Mouse (Mus musculus) gastrocnemius, postnatal 4 days (tissue): ENCODE data around the gene Elk4. TPM values are rescaled to one million over a fixed set of nuclear protein-coding genes. Genes with fewer than 3 reads are reported as not detected.

ENCODE experiments used
- DNase-seq, 2 experiments: peaks; one replicate each; pipeline ENCODE4 v3.0.0; 2021 to 2022; ENCODE audit warnings: low spot score in 2 of 2, mixed read lengths in 2 of 2
- total RNA-seq, 2 experiments: library from RNA; stranded (reverse); gene quantifications; 2 replicates each; pipeline ENCODE4 v1.2.3; 2021

Elk4 gene
- total RNA-seq, 2 experiments from 2014 or later = 89.7 to 91.0 TPM

DNA sequence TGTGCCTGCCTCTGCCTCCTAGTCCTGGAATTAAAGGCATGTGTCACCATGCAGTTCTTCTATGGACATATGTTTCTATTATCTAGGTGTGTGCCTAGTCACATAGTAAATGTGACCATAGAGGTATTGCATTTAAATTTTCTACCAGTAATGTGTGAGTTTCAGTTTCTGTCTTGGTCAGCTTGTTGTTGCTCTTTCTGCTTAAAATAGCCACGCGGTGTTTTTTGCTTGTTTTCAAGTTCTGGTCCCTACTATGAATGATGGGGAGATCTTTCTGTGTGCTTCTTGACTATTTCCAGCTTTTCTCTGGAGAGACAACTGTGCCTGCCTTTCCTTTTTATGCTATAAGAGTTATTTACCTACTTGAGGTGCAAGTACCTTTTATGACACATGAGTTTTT is 4.4 kb downstream of the Elk4 start:
- no peak for DNase-seq

DNA sequence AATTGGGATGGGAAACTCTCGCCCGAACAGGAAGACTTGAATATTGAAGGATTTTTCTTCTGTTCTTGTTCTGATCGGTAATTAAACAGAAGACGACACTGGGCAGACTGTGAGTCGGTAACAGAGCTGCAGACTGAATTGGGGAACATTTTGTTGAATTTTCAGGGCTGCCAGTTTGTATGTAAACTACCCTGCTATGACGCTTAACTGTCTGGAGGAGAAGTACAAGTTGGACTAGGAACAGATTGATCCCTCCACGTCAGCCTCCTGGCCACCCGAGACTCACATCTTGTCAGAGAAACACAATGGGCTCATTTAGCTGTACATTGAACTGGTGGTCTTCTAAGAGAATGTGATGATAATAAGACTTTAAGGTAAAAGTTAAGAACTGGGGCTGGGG is 5.5 kb downstream of the Elk4 start:
- DNase-seq = no peak

DNA sequence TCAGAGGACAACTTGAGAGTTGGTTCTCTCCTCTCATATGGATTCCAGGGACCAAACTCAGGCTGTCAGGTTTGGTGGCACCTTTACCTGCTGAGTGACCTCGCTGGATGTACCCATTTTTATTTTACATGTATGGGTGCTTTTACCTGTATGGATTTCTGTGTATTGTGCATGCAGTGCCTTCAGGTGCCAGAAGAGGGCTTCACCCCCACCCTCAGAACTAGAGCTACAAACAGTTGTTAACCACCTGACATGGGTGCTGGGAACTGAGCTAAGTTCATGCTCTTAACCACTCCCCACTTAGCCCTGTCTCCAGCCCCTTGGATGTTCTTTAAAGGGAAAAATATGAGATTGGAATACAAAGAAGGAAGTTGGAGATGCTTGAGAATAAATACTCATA is 7.4 kb downstream of the Elk4 start:
- no peak for DNase-seq

GRCm38 (mm10) chr1:132016691-132017090 is 9.3 kb downstream of the Elk4 start:
- DNase-seq = no peak

- DNase-seq = no peak
Observed at GRCm38 (mm10) chr1:132019876-132020275, 12.5 kb downstream of the Elk4 start.

DNA sequence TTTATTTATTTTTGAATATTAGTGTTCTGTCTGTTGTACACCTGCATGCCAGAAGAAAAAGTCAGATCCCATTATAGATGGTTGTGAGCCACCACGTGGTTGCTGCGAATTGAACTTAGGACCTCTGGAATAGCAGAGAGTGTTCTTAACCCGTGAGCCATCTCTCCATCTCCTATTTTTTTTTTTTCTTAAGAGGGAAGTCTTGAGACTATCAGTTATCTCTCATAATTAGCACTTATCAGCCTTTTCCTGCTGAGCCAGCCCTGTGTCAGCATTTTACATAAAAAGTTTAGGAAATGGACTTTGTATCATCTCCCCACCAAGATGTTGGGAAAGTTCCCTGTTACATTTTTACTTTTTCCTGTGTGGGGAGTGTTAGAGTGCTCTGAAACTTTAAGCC is 14.7 kb downstream of the Elk4 start:
- DNase-seq = no peak

GRCm38 (mm10) chr1:132026925-132027646 is 19.7 kb downstream of the Elk4 start:
- no peak for DNase-seq

DNA sequence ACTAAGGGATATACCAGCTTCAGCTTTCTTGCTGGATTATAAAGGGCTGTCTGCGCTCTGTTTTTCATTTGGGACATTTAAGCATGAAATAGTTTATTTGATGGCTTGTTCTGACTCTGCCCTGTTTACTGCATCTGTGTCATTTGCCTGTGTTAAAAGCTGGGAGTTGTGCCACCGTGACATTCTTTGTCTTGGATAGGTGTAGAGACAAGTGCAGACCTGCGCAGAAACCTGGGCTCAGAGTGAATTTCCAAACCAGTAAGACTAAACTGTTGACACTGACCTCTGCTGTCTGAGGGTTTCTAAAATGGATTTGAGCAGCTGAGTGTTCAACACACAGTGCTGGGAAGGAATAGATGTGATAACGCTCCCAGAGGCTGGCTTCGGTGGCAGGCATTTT is 20.6 kb downstream of the Elk4 start:
- no peak for DNase-seq

DNA sequence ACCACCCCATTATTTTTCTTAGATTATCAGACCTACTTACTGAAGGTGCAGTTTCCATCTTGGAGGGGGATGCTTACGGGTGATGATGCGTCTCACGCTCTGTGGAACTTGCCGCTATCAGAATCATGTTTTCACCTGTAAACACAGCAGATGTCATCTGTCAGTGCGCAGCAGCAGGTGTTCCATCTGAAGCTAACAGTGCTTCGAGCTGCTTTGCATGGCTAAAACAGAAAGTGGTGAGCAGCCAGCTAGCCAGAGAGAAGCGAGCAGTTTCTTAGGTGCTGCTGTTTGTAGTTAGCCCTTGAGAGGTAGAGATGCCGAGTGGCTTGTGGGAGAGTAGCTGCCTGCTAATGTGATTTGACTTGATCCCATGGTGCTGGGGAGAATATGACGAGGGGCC is 21.0 kb downstream of the Elk4 start:
- no peak for DNase-seq

GRCm38 (mm10) chr1:132030574-132030973 is 23.2 kb downstream of the Elk4 start:
- DNase-seq = no peak

- DNase-seq = no peak
Observed at GRCm38 (mm10) chr1:132032172-132032571, 24.8 kb downstream of the Elk4 start.

GRCm38 (mm10) chr1:132037746-132038145 is 30.3 kb downstream of the Elk4 start:
- no peak for DNase-seq

- DNase-seq = no peak
Observed at GRCm38 (mm10) chr1:132038753-132039152, 31.3 kb downstream of the Elk4 start.

GRCm38 (mm10) chr1:132040201-132040621 is 32.8 kb downstream of the Elk4 start:
- DNase-seq = no peak

DNA sequence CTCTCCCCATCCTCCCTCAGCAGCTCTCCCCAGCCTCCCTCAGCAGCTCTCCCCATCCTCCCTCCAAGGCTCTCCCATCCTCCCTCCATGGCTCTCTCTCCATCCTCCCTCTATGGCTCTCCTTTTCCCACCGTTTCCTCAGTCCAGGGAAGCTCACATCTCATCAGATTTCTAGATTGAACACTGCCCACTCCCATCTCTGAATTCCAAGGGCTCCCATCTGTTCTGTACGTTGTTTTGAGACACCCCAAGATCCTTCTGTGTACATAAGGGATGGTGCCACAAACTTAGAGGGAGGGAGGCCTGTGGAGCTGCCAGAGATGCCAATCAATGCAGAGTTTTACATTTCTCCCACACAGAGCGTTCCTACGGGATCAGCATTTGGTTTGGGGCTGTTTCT is 36.4 kb downstream of the Elk4 start:
- DNase-seq = no peak

- peak; percentile 60 to 61 for DNase-seq
Observed at GRCm38 (mm10) chr1:132046143-132046735, 38.8 kb downstream of the Elk4 start.

DNA sequence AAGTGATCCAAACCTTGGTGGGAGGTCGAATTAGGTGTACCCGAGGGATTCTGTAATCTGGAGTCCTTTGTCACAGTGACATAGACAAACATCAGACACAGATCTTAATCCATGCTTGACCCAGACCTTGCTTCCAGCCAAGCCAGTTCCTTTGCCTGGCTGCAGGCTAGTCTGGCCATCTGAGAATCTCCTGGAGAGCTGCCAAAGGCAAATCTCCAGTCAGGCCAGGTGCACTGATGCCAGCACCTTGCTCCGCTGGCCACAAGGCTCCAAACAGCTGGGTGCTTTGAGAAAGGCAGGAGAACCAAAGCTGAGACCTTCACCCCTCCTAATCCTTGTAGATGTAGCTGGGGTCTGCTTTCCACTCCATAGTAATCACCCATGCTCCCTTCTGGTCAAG is 44.3 kb downstream of the Elk4 start:
- no peak for DNase-seq

DNA sequence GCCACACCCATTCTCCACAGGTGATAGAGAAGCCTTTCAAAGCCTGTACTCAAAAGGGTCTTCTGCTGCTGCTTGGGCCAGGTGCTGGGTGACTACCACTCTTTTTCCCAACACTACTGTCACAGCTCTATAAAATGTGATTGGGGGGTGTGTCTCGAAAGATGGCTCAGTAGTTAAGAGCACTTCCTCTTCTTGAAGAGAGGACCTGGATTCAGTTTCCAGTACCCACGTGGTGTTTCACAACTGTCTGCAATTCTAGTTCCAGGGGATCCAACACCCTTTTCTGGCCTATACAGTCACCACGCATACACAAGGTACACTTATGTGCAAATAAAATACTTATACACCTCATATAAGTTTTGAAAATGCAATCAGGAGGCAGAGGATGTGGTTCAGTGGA is 47.0 kb downstream of the Elk4 start:
- no peak for DNase-seq

GRCm38 (mm10) chr1:132055054-132055664 is 47.8 kb downstream of the Elk4 start:
- no peak for DNase-seq

DNA sequence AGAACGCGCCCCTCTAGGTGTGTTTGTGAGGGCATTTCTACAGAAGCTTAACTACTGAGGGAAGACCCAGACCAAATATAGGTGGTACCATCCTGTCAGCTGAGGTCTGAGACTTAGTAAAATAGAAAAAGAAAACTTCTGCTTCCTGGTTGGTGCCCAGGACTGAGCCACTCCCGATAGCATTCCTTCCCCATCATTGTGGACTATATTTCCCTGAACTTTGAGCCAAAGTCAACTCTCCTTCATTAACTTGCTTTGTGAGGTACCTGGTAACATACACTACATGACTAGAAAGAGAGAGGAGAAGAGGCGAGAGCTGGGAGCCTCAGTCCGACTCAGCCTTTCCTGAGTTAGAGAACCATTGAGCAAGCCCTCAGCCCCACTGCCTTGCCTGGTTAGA is 51.2 kb downstream of the Elk4 start:
- DNase-seq = no peak

GRCm38 (mm10) chr1:132060036-132060769 is 52.8 kb downstream of the Elk4 start:
- DNase-seq = no peak
